Mouse (Mus musculus) kidney, postnatal 25 days (tissue): Measurements from ENCODE around the gene Pla2g10.
"Not testable (repeated sequence)": the region's sequence is repeated elsewhere in the genome, so short reads cannot be mapped to it uniquely, and the experiment has no call there.

ENCODE experiments used
- DNase-seq, 2 experiments: peaks; one replicate each; pipeline ENCODE4 v3.0.0; 2021; ENCODE audit warnings: mixed read lengths in 2 of 2

The Pla2g10 gene

DNA sequence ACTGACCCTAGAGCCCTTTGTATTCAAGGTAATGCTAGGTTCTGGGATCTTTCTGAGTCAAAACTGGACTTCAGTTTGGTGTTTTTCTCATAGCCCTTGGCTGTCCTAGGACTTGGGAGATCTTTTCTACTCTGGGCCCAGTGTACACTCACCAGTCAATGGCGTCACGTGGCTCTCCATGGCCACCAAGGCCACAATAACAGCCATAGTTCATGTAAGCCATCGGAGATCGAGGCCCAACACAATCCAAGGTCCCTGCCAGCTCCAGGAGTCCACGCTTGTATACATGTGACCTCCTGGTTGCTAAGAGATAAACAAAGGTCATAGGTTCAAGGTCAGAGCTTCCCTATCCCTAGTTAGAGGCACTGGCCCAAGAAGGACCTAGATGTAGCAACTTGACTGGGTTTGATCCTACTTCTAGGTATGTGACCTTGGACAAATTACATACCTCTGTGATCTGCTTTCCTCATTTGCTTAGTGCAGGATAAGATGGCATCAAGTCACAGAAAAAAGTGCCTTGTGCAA lies 2.9 kb downstream of the Pla2g10 start:
- no peak for DNase-seq

DNA sequence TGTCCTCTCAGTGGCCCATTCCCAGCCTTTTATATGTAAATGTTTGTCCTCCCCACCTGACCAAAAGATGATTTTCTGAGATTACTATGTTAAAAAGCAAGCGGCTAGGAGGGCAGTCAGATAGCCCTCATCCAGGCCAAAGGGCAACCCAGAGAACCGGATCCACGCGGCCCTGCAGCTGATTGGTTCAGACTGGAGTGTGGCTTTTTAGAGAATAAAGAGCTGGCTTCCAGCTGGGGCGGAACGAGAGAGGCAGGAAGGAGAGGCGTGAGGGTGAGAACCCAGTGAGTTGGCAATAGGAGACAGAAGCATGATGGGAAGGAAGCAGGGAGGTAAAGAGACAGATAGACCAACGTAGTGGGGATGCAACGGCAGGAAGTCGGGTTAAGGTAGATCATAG lies 7.8 kb downstream of the Pla2g10 start:
- DNase-seq = peak; percentile 26 to 59

DNA sequence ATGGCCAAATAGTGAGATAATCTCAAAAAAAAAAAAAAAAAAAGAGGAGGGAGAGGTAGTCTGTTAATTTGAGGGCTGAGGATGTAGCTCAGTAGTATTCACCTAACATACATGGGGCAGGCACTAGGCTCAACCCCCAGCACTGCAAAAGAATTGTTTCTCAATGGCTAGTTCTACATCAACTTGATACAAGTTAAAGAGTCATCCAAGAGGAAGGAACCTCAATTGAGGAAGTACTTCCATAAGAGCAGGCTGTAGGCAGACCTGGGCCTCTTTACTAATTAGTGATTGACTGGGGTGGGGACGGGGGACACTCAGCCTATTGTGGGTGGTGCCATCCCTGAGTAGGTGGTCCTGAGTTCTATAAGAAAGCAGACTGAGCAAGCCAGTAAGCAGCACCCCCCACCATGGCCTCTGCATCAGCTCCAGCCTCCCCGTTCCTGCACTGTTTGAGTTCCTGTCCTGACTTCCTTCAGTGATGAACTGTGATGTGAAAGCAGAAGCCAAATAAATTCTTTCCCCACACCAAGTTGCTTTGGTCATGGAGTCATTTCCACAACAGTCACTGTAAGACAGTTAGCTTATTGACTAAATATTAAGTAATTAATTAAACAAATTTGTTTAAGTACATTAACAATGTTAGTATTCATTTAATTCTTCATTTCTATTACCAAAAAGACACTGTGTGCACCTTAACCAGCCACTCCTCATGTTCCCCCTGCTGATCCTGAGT lies 13.8 kb downstream of the Pla2g10 start:
- no peak for DNase-seq

DNA sequence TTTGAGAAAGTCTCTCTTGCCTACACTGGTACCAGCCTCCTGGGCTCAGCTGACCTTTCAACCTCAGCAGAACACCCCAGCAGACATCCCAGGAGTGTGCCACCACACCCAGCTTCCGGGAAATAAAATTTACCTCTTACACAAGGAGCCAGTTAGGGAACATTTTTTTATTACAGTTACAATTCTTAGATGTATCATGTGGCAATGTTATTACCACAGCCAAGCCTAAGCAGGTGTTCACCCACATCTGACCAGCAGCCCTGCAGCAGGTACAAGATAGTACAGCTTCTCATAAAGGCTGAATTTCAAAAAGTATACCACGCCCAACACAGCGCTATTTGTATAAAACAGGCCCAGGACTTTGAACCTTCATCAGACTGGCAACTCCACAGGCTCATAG lies 15.9 kb downstream of the Pla2g10 start:
- no peak for DNase-seq

DNA sequence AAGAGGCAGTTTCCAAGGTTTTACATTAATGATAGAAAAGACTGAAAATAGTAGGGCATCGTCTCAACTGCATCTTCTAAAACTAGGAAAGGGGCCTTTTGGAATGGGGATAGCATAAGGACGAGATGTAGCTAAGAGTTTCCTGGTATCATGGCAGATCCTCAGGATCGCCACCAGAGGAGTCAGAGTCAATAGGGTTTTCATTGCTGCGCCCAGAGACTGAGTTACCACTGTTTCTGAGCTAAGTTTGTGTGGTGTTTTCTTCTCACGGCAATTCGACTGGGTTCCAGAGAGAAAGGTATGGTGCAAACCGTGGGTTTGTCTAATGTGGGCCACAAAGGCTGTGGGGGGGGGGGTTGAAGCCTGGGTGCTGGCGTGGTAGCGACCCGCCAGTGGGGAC lies 26.1 kb downstream of the Pla2g10 start:
- DNase-seq = no peak

DNA sequence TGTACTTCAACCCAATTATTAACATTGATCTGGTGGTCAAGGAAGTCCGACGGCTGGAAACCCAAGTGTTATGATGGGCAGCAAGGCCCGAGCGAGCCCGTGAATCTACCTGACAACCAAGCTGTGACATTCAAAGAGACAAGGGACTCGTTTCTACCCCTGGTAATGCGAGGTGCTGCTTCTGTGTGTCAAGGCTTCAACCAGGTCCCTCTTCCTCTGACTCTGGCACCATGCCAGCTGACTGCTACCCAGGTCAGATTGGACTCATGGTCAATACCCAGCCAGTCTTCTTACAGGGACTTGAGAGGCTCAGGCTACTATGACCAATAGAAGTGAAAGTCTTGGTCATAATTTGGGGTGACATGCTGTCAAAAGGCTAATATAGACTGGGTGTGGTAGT lies 28.6 kb downstream of the Pla2g10 start:
- DNase-seq = peak; percentile 27 to 44

DNA sequence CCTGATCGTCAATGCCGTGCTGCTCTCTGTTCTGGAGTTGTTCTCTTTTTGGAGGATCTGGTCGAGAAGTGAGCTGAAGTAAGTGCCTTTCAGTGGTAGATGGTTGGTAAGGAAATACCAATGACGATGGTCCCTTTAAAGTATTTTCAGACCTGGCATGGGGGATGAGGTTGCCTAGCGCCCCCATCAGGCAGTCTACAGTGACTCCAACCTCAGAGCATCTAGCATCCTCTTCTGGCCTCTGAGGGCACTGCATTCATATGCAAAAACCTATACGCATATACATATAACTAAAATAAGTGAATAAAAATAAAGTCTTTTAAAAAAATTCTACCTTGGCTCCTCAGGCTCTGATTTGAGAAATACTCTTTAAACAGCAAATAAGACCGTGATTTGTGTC lies 31.8 kb downstream of the Pla2g10 start:
- DNase-seq = no peak

DNA sequence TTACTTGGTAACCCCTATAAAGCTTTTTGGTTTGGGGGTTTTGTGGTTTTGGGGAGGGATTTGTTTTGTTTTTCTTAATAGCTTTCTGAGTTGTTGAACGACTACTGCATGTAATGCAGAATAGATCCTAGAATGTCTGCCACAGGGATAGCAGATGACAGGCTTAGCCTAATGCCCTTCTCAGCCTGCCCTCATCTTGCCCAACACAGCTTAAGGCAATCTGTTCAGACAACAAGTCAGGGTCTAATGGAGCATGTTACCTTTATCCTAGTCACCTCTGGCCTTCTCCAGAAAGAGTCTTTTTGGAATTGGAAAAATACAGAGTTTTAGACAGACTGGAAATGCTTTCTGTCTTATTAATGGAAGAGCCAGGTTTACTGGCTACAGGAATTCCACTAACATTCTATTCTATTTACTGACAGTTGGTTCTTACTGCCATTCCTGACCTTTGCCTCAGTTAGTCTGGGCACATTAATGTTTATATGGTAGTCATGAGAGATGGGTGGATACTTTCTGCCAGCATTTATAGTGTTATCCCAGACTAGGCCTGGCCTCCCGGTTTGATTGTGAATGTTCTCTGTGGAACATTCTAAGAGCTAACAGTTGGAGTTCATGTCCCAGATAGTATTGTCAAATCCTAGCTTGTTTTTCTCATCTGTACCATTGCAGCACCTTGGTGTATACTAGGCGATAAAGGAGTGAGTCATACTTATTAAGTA lies 52.0 kb downstream of the Pla2g10 start:
- DNase-seq = no peak

DNA sequence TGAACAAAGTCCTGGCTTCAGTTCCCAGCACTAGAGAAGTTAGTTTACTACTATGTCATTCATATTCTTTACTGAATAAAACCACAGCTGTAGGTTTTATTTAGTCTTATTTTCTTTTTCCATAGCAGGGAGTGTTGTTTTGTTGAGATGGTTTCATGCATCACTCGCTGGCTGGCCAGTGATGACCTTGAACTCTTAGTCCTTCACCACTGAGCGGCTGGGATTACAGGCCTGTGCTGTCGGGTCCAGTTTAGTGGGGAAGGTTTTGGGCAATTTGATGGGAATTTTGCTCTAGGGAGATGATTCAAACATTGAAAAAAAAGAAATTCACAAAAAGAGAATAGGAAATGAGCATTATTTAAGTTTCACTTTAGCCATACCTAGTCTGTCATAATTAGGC lies 56.3 kb downstream of the Pla2g10 start:
- no peak for DNase-seq

DNA sequence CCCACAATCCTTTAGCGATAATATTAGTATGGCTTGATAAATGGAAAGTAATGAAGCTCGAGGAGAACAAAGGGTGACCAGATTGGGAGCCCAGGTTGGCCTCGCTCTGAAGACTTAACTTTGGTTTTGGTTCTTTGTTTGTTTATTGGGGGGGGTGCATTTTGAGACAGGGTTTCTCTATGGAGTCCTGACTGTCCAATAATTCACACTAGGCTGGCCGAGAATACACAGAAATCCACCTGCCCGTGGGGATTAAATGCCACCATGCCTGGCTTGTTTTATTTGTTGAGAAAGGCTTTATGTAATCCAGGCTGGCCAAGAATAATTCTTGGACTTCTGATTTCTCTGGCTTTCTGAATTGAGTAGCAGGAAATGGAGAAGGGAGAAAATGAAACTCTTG lies 57.7 kb downstream of the Pla2g10 start:
- DNase-seq = no peak

DNA sequence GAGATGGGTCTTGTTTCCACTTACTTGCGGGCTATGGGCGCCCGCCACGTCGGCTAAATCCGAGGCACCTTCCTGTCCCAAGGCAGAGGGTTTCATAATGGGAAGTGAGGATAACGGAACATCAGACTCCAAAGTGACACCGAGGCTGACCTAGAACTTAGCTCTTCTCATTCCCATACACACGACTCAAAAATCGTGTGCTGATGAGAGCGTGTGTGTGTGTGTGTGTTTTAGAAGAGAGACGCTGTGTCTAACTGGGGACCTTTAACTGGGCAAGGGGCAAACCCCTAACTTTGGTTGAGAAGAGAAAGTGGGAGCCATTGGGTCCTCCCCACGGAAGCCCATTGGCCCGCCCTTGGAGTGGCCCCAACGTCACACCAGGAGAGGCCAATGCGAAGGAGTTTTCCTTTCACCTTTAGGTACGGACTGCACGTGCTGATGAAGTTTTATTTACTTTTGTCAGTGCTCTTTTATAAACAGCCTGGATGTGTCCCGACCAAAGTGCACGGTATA lies 58.3 kb downstream of the Pla2g10 start:
- peak; percentile 71 to 88 for DNase-seq

DNA sequence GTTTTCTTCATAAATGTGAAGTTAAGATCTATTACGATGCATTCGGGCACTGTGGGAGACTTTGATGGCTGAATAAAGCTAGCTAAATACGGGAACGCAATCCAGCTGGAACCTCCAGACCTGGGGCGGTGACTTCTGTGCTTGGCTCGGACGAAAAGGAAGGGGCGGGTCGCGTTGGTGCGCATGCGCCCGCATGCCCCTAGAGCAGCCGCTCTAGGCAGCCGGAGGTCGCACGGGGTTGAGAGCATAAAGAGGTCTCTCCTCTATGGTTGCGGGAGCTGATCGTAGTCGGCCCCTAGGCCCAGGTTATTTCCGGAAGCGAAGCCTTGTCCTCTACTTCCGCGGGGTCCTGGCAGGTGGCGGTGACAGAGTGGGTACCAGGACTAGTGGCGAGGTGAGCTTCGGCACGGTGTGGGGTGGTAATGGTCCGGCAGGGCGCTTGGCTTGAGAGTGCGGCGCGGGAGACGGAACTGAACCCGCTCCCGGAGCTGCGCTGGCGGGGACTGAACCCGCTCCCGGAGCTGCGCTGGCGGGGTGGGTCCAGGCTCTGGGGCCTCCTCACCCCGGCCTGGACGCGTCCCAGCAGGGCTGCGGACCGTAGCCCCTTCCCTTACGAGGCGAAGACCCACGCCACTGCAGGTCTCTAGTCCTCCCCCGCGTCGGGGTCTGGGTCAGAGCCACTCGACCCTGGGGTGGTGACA lies 58.9 kb downstream of the Pla2g10 start, which contains the start of the genes Bfar and 3110001I22Rik:
Gene Bfar (plus strand): TSS at position 174 of the 701 bp plus-strand sequence.
Gene 3110001I22Rik (plus strand): TSS at position 245 of the 701 bp plus-strand sequence.
- peak; percentile 92 to 97 for DNase-seq

DNA sequence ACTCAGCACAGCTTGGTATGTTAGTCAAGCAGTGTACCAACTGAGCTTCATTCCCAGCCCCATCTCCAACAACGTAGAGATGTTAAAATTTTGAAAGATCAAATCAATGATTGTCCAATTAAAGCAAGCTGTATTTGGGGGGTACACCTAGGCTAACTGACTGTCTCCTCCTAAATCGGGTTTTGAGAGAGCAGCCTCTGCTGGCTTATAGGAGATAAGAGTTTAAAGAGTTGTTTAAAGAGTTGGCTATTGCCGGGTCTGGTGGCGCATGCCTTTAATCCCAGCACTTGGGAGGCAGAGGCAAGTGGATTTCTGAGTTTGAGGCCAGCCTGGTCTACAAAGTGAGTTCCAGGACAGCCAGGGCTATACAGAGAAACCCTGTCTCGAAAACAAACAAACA lies 59.9 kb downstream of the Pla2g10 start:
- not testable (repeated sequence) for DNase-seq

DNA sequence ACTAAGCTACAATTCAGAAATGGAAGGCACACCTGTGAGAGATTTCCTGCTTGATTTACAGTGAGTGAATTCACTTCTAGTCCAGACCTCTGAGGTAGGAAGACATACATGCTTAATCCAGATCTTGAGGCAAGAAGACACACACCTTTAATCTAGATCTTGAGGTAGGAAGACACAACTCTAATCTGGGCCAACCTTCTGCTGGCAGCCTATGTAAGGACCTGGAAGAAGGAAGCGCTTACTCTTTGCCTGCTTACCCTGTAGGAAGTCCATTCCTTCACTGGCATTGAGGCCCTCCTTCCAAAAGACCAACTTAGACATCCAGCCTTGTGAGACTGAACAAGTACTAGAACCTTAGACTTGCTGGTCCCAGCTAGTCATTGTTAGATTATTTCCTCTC lies 61.5 kb downstream of the Pla2g10 start:
- no peak for DNase-seq

DNA sequence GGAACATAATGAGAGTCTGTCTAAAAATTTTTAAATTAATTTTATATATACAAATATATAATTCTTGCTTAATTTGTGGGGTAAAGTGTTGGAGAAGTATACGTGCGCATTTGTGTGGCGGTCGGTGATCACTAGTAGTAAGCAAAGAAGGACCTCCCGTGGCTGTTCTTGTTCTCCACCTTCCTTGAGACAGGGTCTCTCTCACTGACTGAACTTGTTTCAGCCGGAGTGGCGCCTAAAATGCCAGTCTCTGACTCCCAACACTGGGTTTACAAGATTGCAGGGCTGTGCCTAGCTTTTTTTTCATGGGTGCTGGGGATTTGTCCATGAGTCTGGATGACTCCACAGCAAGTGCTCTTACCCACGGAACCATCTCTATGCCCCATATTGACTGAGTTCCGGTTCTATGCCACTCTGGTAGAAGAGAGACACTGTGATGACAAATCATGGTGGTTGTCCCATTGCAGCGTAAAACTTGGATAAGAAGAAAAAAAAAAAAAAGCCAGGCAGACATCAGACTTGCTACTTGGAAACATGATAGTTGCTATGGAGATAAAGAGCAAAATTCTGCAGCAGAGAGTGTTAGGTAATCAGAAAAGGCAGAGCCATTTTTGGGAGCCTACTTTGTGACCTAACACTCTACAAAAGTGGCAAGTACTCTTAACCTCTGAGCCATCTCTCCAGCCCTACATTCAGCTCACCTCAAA lies 62.2 kb downstream of the Pla2g10 start:
- peak in 1 of 2 experiments; percentile 6 for DNase-seq

DNA sequence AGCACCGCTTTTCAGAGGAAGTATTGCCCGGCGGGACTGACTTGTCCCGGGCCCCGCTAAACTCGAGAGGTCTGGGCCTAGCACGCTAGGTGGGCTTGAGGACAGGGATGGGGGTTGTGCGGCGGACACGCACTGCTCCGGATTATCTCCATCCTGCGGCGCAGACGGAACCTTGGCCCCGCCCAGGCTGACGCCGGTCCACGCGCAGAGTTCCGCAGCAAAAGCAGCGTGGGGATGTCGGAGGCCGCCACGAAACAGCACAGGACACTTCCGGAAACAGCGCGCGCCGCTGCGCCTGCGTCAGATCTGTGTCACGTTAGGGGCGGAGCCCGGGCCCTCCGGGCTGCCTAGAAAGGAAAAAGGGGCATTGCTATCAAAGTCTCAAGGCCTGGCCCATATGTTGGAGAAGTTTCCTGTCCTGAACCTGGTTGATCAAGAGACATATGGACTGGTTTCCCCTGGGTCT lies 62.9 kb downstream of the Pla2g10 start, which contains the start of gene Parn:
Gene Parn (minus strand): TSS at position 293 of the 466 bp plus-strand sequence.
- peak; percentile 94 to 95 for DNase-seq
